Mouse (Mus musculus) monocyte, adult 5-6 weeks (primary cell): ENCODE results near the gene Cxcl2. TPM values are rescaled to one million over a fixed set of nuclear protein-coding genes. Genes with fewer than 3 reads are reported as not detected.
A peak's percentile ranks its signal among the peaks of the same experiment; 100 is the strongest.

Source experiments
- ATAC-seq: fragments of 153-309, 156-312 bp; replicated peaks from 2 replicates; pipeline ENCODE4 v1.8.0; 2017; ENCODE audit warnings: mild to moderate bottlenecking; ENCODE audit not compliant: low TSS enrichment, insufficient number of reproducible peaks, severe bottlenecking, poor library complexity, low FRiP score
- total RNA-seq: library from RNA; stranded (forward); fragments of 200-1000, 200-491, 200-594 nt; gene quantifications from 3 replicates; pipeline ENCODE4 v1.2.3, GENCODE M21; 2017

The Cxcl2 gene
- total RNA-seq, 1 experiment from 2014 or later: 56.2 TPM

DNA sequence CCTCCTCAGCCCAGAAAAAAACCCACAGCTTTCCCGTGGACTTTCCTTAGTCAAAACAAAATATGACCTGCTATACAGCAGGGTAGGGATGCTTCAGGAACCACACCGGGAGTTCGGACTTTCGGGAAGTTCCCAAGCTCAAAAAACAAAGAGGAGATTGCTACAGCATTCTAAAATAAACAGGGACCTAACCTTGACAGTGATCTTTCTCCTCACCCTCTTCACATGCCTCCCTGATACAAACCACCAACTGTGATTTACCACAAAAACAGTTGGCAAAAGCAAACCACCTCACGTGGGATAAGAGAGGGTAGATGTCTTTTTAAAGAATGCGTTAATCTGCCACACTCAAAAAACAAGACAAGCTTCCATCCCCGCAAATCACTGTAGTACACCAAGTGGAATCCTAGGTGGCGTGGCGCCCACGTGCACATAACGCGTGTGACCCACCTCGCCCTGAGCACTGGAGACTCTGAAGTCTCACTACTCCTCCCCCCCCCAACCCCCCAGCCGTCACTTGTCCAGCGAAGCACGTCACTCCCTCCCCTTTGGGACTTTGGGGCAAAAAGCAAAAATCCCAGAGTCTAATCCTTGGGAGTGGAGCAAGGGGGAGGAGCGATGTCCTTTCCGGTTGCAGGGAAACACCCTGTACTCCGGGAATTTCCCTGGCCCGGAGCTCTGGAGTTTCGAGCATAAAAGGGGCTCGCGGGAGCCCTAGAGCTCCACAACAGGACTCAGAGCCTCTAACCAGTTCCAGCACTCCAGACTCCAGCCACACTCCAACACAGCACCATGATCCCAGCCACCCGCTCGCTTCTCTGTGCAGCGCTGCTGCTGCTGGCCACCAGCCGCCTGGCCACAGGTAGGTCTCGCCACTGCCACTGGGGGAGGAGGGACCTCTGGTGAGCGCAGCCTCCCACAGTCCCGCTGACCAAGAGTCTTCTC, 12.9 kb upstream of the Cxcl2 start, which contains the start of gene Cxcl1:
Gene Cxcl1 (plus strand): TSS at position 723 of the 945 bp plus-strand sequence.
- 0 out of 2 replicates have a peak, but pooled peaks have one; percentile 3 for ATAC-seq

DNA sequence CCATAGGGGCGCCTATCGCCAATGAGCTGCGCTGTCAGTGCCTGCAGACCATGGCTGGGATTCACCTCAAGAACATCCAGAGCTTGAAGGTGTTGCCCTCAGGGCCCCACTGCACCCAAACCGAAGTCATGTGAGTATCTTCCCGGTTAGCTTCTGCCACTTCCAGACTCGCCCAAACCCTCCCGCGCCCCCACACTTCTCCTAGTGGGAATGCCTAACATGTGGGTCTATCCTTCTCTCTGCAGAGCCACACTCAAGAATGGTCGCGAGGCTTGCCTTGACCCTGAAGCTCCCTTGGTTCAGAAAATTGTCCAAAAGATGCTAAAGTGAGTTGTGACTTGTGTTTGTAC, 12.2 kb upstream of the Cxcl2 start:
- ATAC-seq: no peak

DNA sequence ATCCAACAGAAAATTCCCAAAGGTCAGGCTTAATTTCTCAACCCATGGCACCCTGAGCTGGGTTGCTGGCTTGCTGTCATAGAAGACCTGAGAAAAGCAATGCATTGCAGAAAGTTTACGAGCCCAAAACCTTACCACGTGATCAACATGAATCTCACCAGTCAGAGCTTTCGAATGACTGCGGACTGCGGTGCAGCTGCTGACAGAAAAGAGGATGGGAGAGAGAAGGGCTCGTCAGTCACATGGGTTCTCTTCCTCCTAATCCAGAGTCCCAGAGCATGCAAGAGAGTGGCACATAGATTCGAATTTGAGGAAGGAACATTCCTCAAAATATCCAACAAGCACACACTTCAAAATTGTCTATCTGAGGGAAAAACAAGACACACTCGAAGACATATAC, 9.4 kb upstream of the Cxcl2 start:
- ATAC-seq: no peak

DNA sequence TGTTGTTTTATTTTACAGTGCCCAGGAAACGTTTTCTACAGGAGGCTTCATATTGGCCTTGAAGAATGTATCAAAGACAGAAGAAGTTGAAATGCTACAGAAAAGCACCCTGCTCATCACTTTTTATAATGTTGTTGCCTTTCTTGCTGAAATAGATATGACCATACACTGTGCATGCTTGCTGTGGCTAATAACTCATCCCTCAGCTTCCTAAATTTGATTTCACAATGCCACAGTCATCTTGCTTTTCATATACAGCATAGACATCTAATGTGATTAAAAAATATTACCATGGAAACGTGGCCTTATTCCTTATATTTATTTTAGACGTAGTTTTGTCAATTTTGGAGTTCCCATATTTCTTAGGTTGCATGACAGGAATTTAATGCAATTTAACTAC, 6.2 kb upstream of the Cxcl2 start:
- peak; percentile 69 for ATAC-seq

DNA sequence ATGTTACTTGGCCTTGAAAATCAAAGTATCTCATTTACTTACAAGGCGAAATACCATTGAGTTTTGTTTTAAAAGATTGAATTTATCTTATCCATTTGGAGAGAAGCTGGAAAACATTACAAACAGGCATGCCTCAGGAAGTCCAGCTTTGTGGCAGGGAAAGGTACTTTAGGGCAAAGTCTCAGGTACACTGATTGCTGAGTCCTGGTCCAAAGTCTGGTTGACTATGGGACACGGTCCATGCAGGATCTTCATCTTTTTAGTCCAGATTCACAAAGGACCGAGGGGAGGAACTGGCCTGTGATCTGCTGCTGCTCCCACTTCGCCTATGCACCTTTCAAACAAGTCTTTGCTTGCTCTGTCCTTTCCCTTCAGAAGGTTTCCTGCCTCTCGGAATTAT, 4.4 kb upstream of the Cxcl2 start:
- no peak for ATAC-seq

DNA sequence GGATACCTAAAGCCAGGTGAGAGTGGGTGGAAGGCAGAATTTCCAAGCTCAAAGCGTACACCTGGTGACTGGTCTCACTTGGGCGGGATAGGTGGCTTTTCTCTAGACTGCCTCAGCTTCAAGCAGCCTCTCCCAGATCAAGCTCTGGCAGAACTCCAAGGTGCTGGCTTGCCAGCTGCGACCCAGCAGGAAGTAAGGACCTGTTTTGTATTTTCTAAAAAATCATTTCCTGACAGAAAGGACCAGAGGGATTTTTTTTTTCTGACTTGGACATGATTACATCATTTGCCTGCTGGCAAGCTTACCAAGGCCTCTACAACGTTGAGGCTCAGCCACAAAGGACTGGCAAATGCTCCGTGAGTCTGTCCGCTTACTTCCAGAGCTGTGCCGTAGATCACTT, 3.5 kb upstream of the Cxcl2 start:
- no peak for ATAC-seq

DNA sequence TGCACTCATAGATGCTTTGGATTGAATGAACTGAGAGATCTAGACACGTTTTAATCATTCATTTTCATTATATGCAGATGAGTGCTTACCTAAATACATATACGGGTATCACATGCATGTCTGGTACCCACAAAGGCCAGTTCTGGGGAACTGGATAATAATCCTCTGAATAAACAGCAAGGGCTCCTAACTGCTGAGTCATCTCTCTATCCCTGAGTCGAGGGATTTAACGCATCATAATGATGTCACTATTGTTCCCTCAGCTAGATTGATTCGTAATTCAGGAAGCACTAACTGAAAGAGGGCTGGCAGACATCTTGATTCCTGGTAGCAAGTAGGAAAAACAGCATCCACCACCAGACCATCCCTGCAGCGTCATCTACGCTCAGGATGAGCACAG, 3.0 kb upstream of the Cxcl2 start:
- ATAC-seq: no peak

DNA sequence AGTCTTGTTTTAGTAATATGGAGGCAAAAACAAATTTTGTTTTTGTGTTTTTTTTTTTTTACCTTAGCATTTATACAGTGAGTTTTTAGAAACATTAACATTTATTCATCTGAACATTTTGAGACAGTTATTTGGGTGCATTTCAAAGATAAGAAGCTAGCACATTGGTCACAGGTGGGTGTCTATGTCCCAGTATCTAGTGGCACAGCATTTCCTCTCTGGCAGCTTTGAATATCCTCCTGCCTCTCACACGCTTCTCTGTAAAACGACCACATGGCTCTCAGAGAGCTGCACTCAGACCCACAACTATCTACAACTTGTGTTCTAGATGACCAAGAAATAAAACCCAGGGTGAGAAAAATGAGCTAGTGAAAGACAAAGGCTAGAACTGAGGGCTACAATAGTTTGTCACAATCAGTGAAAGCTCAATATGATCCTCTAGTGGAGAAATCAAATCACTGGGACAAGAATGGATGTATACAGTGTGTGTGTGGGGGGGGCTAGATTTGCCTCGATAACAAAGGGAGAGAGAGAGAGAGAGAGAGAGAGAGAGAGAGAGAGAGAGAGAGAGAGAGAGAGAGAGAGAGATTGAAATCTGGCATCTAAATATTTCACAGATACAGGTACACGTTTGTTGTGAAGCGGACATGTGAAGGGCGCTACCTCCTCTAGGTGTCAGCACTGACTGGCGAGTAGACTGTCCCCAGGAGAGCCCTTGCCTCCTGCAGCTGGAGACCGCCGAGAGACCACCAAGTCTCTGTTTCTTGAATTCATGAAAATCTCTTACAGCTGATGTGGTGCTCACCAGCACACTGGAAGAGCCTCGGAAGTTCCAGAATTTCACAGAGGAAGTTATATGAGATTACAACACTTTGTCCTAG, 1.1 kb upstream of the Cxcl2 start:
- no peak; the same call in 1 of the 2 replicates for ATAC-seq

DNA sequence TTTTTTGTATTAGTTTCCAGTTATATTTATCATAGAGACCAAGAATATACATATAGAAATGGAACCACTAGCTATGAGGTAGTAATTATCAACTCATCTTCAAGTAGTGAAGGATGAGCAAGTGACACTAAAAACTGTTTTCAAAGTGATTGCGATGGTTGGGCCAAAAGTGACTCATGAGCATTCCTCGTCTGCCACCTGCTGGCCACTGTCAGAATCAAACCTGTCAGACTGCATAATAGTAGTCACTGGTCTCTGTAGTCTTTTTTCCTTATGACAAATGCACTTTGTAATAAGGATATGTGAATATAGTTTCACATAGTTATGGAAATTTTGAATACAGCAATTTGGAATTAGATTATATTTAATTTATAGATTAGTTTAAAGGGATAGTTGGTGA, 5.3 kb downstream of the Cxcl2 start:
- ATAC-seq: peak; percentile 90; the same call in 1 of the 2 replicates

DNA sequence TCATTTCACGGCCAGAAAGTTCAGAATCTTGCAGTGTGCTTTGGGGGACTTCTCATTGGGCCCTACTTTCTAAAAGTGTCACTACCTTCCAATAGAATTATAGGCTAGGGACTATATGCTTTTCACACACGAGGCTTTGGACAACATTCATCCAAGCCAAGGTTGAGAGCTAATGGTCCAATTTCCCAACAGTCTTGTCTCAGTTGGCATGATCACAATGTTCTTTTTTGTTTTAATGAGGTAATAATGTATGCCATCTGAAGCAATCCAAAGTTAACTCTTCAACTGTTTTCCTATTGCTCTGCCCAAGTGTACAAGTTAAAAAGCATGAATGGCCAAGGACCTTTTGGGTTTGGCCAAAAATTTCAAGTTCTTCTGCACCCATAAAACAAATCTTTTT, 15.8 kb downstream of the Cxcl2 start:
- no peak for ATAC-seq

DNA sequence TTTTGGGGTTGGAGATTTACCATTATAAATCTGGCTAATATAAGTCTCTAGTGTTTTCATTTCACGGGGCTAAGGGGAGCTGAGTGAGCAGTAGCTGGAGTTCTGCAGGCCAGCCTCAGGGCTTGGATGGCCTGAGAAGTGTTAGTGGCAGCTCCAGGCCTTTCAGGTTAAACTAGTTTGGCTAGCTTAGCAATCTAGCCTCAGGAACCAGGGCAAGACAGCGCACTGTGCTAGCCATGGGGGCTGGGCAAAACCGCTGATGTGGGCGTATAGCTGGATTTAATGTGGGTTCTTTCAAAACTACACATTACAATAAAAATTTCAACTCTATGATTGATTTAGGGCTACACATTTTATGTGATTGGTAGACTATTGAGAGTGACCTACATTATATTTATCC, 19.3 kb downstream of the Cxcl2 start:
- no peak for ATAC-seq

DNA sequence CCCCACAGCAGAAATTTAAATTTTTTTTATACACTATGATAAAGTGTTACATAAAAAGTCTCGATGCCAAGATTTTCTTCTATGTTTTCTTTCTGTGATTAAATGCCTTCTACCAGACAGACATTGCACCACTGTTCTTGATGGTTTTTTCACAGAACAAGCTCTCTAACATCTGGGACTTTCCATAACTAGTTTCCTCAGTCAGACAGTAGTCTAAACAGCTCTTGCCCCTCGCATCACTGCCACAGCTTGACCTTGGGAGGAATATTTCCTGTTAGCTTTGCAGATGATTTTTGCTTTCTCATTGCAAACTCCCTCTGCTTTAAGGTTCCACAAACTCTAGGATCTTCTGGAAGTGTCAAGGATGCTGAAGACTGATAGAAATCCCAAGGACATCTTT, 26.9 kb downstream of the Cxcl2 start:
- no peak for ATAC-seq

DNA sequence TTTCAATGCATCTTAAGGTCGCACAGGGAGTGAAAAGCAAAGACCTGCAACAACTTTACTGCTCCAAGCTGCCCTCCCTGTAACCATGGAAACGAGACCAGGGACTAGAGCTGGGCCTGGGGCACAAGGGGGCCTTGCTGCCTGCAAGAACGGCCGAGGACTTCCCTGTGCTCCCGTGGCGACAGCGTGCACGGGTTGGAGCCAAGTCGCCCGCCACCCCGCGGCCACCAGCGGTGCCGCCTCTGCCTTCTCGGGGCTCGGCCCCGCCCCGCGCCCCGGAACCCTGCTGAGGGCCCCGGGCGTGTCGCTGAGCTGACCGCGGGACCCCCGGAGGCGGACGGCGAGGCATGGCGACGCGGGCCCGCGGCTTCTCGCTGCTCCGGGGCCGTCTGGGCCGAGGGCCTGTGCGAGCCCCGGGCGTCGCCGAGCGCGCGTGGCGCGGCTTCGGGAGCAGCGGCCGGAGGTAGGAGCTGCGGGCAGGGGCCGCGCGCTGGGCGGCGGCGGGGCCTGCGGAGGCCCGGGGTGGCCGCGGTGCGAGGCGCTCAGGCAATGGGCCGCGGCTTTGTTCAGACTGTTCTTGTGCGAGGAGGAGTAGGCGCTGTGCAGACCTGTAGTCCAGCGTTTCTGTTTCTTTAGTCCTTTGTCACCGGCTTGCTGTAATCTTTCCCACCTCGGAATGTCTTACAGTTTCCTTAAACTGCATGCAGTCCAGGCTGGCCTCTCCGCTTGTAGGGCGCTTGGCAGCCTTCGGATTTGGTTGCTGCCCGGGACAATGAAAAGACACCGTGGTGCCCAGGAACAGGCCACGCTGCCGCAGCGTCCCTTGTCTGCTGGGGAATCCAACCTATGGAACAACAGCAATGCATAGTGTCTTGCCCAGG, 27.5 kb downstream of the Cxcl2 start, which contains the start of gene Mthfd2l:
Gene Mthfd2l (plus strand): TSS at position 147 of the 881 bp plus-strand sequence.
- ATAC-seq: peak; percentile 88

DNA sequence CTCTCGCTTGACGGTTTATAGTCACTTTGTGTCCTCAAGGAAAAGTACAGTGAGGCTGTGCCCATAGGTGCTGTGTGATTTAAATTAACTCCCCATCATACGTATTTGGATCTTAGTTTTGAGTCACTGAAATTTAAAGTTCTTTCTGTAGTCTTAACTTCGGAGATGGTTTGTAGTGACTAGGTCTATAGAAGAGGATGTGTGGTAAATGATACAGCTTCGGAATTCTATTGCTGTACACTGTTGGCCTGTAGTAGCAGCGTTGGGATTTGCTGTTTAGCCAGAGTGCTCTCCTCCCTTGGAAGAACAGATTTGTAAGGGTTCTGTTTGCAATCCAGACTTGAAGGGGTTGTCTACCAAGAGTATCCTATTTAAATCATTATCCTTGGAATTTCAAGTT, 28.2 kb downstream of the Cxcl2 start:
- ATAC-seq: no peak

DNA sequence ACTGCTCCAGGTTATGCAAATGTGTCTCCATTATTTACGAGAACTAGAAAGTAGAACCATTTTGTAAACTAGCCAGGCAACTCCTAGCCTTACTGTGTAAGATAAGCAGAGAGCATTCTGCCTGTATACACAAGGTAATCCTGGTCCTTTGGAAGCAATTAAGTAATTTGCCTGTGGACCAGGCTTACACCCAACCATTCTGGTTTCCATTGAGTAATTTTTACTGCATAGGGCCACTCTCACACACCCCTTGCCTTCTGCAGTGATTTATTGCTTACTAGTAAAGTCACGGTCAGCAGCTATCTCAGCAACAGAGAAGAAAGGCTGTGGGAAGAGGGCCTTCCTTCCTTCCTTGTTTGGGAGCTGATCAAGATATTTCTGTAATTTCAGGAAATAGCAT, 33.0 kb downstream of the Cxcl2 start:
- ATAC-seq: no peak

DNA sequence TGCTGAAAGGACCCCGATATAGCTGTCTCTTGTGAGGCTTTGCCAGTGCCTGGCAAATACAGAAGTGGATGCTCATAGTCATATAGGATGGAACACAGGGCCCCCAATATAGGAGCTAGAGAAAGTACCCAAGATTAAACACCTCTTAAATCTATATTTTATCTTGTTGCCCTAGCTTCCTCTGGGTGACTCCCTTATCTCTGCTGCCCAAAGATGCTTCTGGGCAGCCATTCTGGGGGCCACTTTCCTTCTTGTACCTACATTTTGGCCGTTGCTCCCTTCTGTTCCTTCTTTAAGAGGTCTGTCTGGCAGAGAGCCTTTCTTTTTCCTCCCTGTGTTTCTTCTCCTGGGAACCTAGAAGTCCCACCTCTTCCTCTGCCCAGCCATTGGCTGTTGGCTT, 41.8 kb downstream of the Cxcl2 start:
- ATAC-seq: no peak

DNA sequence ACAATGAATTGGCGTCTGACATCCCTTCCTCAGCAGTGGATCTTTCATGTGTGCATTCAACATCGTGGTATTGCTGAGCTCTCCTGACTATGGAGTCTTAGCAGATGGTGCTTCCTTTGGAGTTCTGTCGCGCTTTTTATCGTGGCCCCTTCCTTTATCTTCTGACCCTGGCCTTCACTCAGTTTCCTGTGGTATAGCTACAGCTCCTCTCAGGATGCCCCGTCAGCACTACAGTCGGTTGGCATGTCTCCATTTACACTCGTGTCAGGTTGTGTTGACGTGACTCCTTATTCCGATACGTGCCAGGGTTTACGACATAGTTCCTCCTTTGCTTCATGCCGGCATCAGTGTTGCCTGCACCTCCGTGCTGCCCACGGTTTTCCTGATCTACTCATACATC, 45.8 kb downstream of the Cxcl2 start:
- ATAC-seq: no peak

DNA sequence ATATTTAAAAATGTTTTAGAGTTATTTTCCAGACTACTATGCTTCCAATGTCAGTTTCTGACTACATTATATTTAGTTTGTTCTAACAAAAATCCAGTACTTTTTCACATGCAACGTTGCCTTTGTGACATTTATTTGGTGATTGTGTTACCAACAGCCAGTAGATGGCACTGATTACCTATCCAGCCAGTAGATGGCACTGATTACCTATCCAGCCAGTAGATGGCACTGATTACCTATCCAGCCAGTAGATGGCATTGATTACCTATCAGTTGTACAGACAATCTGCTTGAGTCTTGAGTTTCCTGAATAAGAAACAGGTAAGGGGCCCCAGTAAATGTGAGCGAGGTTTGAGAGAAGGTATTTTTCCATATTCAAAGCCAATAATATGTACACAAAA, 47.8 kb downstream of the Cxcl2 start:
- peak; percentile 86 for ATAC-seq
